18 mouse cellular contexts compared by ENCODE assay signal in the genomic region with DNA sequence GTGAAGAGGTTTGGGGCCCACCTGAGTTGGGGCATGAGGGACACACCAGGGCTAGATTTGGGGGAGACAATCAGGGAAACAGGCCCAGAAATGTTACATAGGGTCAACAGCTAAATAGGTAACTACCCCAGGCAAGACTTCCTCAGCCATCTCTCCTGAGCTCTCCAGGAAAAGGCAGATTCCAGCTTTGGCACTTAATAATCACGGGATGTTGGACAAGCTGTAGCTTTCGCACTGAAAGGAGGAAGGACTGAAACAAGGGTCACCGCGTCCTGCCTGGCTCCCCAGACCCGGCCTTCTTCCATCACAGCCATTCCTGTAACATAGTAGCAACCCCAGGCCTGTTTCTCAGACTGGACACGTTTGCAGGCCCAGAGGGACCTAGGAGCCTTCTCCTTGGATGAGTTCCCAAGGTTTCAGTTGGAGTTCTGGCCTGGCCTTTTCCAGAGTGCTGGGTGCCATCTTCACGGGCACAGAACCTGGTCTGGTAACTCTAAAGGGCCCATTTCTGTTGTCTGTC. TPM values are rescaled to one million over a fixed set of nuclear protein-coding genes. Genes with fewer than 3 reads are reported as not detected.
DNase-seq lines count a peak whose midpoint lies in the region; ATAC-seq and TF ChIP-seq lines count a peak whose summit lies in the region.
"Had no signal": no experiment of that assay in that cellular context is flagged by ENCODE, and none has a peak within 500 bp of the region (broad histone marks: within the 10 kb centered on the region; RNA-seq: fewer than 3 reads in every experiment).

No protein-coding gene starts in this region.

- H3K27me3 ChIP-seq in hindbrain, embryonic 10.5 days (ENCODE audit: insufficient read depth, poor library complexity, severe bottlenecking), result peaks cover 3% of the 10 kb centered on the region; the same call in 1 of the 2 replicates
- H3K27me3 ChIP-seq in hindbrain, postnatal 0 days (ENCODE audit: insufficient read depth, low read length), result no peaks in the 10 kb centered on the region
- H3K27me3 ChIP-seq in testis, adult 2 months (ENCODE audit: control insufficient read depth, insufficient read depth, low read length), result no peaks in the 10 kb centered on the region

- peak; percentile 43 for DNase-seq in adrenal gland, adult 2 months
- no peak for DNase-seq in adrenal gland, postnatal 25 days
- DNase-seq in hindbrain, embryonic 10.5 days (ENCODE audit: low spot score), result no peak
- DNase-seq in hindbrain, postnatal 0 days (ENCODE audit: low spot score), result no peak
- DNase-seq in testis, postnatal 10 days (ENCODE audit: low spot score), result no peak
- no peak for DNase-seq in cerebellum, adult 9-10 months
- DNase-seq in cerebellum, postnatal 25 days, result no peak
- DNase-seq: right cerebral cortex, adult 18-20 months had no signal

- H3K9ac ChIP-seq in hindbrain, postnatal 0 days (replicated peaks; ENCODE audit: low read length), result no peak overlapping the region
- H3K9ac ChIP-seq: liver, embryonic 14.5 days had no signal

- H3K4me2 ChIP-seq in hindbrain, postnatal 0 days (ENCODE audit: low read depth, low read length), result no peak overlapping the region

- 85% methylated on average over 7 of the region's 7 CpGs for WGBS in hindbrain, embryonic 10.5 days
- 87% methylated on average over 7 of the region's 7 CpGs for WGBS in hindbrain, postnatal 0 days

- peaks cover 28% of the 10 kb centered on the region for H3K4me1 ChIP-seq in hindbrain, embryonic 10.5 days (replicated peaks)
- no peaks in the 10 kb centered on the region for H3K4me1 ChIP-seq in hindbrain, postnatal 0 days (ENCODE audit: insufficient read depth, low read length)
- H3K4me1 ChIP-seq in testis, adult 2 months (ENCODE audit: control insufficient read depth, insufficient read depth, low read length), result peaks cover 4% of the 10 kb centered on the region

- no peaks in the 10 kb centered on the region for H3K9me3 ChIP-seq in hindbrain, embryonic 10.5 days
- no peaks in the 10 kb centered on the region for H3K9me3 ChIP-seq in hindbrain, postnatal 0 days (ENCODE audit: low read length)

- no peak for TF ChIP-seq CTCF in hindbrain, postnatal 0 days (IDR thresholded peaks at IDR 0.05; ENCODE audit: low read depth)
- TF ChIP-seq CTCF in testis, adult 2 months (IDR thresholded peaks at IDR 0.05; ENCODE audit: control insufficient read depth, insufficient read depth, insufficient replicate concordance, low read depth, low read length), result no peak

- no peak overlapping the region for H3K4me3 ChIP-seq in hindbrain, embryonic 10.5 days
- no peak overlapping the region for H3K4me3 ChIP-seq in hindbrain, postnatal 0 days (ENCODE audit: low read length)
- no peak overlapping the region for H3K4me3 ChIP-seq in testis, adult 2 months (ENCODE audit: control insufficient read depth, low read depth, low read length)

- no peak for TF ChIP-seq POLR2A in testis, adult 2 months (IDR thresholded peaks at IDR 0.05; ENCODE audit: control insufficient read depth, low read depth, low read length)

- H3K36me3 ChIP-seq in hindbrain, embryonic 10.5 days, result no peaks in the 10 kb centered on the region
- no peaks in the 10 kb centered on the region for H3K36me3 ChIP-seq in hindbrain, postnatal 0 days (ENCODE audit: insufficient read depth, low read length)
- no peaks in the 10 kb centered on the region for H3K36me3 ChIP-seq in testis, adult 2 months (ENCODE audit: control insufficient read depth, insufficient read depth, low read length)

- peak overlapping the region; percentile 17; the same call in 1 of the 2 replicates for H3K27ac ChIP-seq in hindbrain, embryonic 10.5 days
- no peak overlapping the region for H3K27ac ChIP-seq in hindbrain, postnatal 0 days
- peak overlapping the region; percentile 51 for H3K27ac ChIP-seq in testis, adult 2 months (ENCODE audit: control insufficient read depth, insufficient read depth, low read depth, low read length)
- H3K27ac ChIP-seq: liver, embryonic 14.5 days; macrophage had no signal

- no peak for ATAC-seq in hindbrain, postnatal 0 days
- ATAC-seq: midbrain, embryonic 16.5 days had no signal

RNA-seq across cellular contexts. Expression of a gene that starts 42.2 kb away (rescaled TPM):
- not detected for total RNA-seq in adrenal gland, adult 2 months (2021)
- polyA plus RNA-seq in adrenal gland, adult 2 months (2012; rRNA removed), result not detected in 2 replicates
- total RNA-seq in adrenal gland, postnatal 25 days (2021), result not detected in 2 replicates
- not detected in 2 replicates for polyA plus RNA-seq in hindbrain, embryonic 10.5 days (2016; fragmentation: Nextera tagmentation; extraction: Ambion mirVana)
- total RNA-seq in hindbrain, postnatal 0 days (2014; rRNA removed), result not detected in 2 replicates
- polyA plus RNA-seq in hindbrain, postnatal 0 days (2015; fragmentation: Nextera tagmentation; extraction: Ambion mirVana), result not detected in 2 replicates
- polyA plus RNA-seq in testis, adult 2 months (2012; rRNA removed), result 75.3 and 76.4 TPM in 2 replicates
- total RNA-seq: adrenal gland, postnatal 10 days; hematopoietic stem cell, adult 5-6 weeks; layer of hippocampus, adult 18-20 months; left cerebral cortex, postnatal 14 days had no signal
- polyA plus RNA-seq: forebrain, embryonic 11.5 days; liver, embryonic 14.5 days; macrophage; midbrain, embryonic 16.5 days; neural tube, embryonic 14.5 days had no signal

RNA-seq across cellular contexts. Expression of a gene that starts 50.1 kb away (rescaled TPM):
- 1 to 10 TPM; 2.3 to 5.1 TPM for total RNA-seq in adrenal gland, adult 2 months (2021)
- 2.7 and 3.7 TPM in 2 replicates for polyA plus RNA-seq in adrenal gland, adult 2 months (2012; rRNA removed)
- 2.1 and 3.8 TPM in 2 replicates for total RNA-seq in adrenal gland, postnatal 25 days (2021)
- polyA plus RNA-seq in hindbrain, embryonic 10.5 days (2016; fragmentation: Nextera tagmentation; extraction: Ambion mirVana), result 14.7 and 14.8 TPM in 2 replicates
- 5.8 and 10.0 TPM in 2 replicates for total RNA-seq in hindbrain, postnatal 0 days (2014; rRNA removed)
- polyA plus RNA-seq in hindbrain, postnatal 0 days (2015; fragmentation: Nextera tagmentation; extraction: Ambion mirVana), result 9.1 and 9.3 TPM in 2 replicates
- polyA plus RNA-seq in testis, adult 2 months (2012; rRNA removed), result 188 and 191 TPM in 2 replicates

Comparison
In these comparisons a context has a peak if more than half of its experiments do, and no peak if none do; other contexts are left out.
1. RNA of a gene that starts 42.2 kb away (polyA plus RNA-seq): 75.3 to 76.4 TPM in testis, adult 2 months; not detected in adrenal gland, adult 2 months, not detected in hindbrain, embryonic 10.5 days and not detected in hindbrain, postnatal 0 days; every median in the first group is over 10 times any median in the second.
2. RNA of a gene that starts 50.1 kb away (polyA plus RNA-seq): 188 to 191 TPM in testis, adult 2 months; 14.7 to 14.8 TPM in hindbrain, embryonic 10.5 days, 9.1 to 9.3 TPM in hindbrain, postnatal 0 days and 2.7 to 3.7 TPM in adrenal gland, adult 2 months; every median in the first group is over 10 times any median in the second.